Mouse (Mus musculus) erythroblast, embryonic 14.5 days (primary cell): Measurements from ENCODE around the gene Krt7.

Experiments
- GATA1 ChIP-seq: IDR thresholded peaks from 2 replicates; pipeline ENCODE4 v1.6.1; 2012; ENCODE audit warnings: low read length, inconsistent platforms, mixed read lengths
- TAL1 ChIP-seq: IDR thresholded peaks from 3 replicates; pipeline ENCODE4 v1.6.1; 2012; ENCODE audit warnings: low read length, inconsistent platforms, mixed read lengths

- TF ChIP-seq TAL1 (no peak), GATA1 (no peak)
Observed at GRCm38 (mm10) chr15:101384610-101385009, 26.2 kb upstream of the Krt7 start.
